Mouse (Mus musculus) spleen, postnatal 14 days (tissue): ENCODE results near the gene Scarb2.

Source experiments
- DNase-seq, 2 experiments: peaks; one replicate each; pipeline ENCODE4 v3.0.0; 2021 to 2022; ENCODE audit warnings: low spot score in 2 of 2

The Scarb2 gene

DNA sequence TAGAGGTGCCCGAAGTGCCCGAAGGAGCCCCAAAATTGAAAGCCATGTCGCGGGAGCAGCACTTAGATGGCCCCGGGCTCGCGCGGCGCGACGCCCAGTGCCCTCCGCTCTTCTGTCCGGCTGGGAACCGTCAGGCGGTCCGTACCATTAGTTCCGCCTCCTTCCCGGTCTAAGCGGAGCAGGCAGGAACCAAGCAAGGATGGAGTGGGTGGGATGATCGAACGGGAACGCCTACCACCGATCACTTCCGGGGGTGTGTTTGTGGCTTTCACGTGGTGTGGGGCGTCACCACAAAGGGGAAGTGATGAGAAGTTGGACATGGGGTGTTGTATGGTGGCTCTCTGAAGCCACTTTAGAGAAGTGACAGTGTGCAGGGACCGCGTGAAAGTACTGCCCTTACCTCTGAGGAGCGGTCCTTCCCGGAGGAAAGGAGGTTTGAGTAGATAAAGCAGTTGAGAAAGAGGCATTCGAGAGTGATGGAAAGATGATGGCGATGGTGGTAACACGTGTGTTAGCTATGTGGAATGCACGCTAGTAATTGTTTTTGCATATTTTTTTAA, 71.5 kb downstream of the Scarb2 start, which contains the start of gene Nup54:
TSS of gene Nup54 (minus strand) at position 195 of the 560 bp plus-strand sequence.
- peak; percentile 86 to 90 for DNase-seq

GRCm38 (mm10) chr5:92434571-92434985, 72.1 kb downstream of the Scarb2 start:
- DNase-seq, result no peak

DNA sequence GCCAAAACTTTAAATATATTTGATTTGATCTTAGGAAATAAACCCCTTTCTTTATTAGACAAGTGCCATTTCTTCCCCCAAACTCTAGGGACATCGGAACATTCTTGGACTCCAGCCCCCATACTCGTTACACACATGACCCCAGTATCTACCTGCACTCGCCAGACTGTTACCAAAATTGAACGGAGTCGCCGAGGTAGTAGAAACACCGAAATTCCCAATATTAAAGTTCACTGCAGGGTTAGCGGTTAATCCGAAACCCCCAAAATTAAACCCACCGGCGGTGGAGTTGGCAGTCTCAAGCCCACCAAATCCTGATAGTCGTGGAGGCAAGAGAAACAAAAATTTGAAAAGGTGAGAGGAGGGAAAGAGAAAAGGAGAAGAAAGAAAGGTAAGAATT, 72.6 kb downstream of the Scarb2 start:
- no peak for DNase-seq

GRCm38 (mm10) chr5:92431611-92432010, 75.0 kb downstream of the Scarb2 start:
- no peak for DNase-seq

- no peak for DNase-seq
Observed at GRCm38 (mm10) chr5:92430723-92431122, 75.9 kb downstream of the Scarb2 start.

GRCm38 (mm10) chr5:92424126-92424525, 82.5 kb downstream of the Scarb2 start:
- DNase-seq, result no peak

- no peak for DNase-seq
Observed at GRCm38 (mm10) chr5:92413982-92414375, 92.7 kb downstream of the Scarb2 start.

- no peak for DNase-seq
Observed at GRCm38 (mm10) chr5:92413271-92413981, 93.2 kb downstream of the Scarb2 start.

GRCm38 (mm10) chr5:92411461-92412140, 95.0 kb downstream of the Scarb2 start:
- no peak for DNase-seq

DNA sequence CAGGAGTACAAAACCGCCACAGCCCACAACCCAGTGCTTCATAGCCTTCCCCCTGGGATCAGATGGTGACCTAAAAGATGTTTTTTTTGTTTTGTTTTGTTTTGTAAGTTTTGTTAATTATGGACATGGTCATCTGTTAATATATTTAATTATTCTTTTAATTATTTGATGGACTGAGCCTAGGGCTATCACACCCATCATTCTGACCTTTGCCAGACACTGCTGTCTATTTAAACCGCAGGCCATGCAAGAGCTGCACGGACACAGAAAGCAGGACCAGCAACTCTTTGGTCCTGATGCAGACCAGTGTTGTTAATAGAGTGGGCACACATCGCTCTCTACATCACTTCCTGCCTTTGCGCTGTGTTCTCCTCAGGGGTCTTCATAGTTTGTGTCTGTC, 96.1 kb downstream of the Scarb2 start:
- no peak for DNase-seq

DNA sequence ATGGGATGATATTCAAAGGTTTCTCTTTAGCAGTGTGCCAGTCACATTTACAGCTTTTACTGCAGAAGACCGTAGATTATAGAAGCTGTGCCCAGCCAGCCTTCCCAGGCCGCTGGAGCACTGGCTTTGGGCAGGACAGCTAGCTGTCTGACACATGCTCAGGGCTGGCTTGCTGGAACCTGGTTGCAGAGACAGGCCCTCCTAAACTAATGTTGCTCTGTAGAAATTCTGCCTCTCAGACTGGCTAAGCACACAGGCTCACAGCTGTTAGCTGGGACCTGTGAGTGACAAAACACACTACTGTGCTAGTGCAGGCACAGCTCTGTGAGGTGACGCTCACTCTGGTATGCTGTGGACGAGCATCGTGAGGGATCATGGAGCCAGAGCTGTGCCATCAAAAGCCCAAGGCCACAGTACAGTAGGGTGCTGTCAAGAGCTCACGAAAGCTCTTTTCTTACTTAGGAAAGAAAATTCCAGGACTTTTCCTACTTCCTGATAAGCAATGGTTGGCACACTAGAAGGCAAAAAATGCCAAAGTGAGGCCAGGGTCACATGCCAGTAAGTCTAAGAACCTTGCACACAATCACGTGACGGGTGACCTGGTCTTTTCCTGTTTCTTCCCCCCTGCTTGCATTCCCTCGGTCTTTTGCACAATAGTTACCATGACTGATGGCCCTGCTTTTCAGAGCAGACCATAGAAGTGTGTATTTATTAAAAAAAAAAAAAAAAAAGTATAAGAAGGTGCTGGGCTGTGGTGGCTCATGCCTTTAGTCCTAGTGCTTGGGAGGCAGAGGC, 97.1 kb downstream of the Scarb2 start:
- no peak for DNase-seq

GRCm38 (mm10) chr5:92404400-92404678, 102.3 kb downstream of the Scarb2 start:
- DNase-seq, result no peak

DNA sequence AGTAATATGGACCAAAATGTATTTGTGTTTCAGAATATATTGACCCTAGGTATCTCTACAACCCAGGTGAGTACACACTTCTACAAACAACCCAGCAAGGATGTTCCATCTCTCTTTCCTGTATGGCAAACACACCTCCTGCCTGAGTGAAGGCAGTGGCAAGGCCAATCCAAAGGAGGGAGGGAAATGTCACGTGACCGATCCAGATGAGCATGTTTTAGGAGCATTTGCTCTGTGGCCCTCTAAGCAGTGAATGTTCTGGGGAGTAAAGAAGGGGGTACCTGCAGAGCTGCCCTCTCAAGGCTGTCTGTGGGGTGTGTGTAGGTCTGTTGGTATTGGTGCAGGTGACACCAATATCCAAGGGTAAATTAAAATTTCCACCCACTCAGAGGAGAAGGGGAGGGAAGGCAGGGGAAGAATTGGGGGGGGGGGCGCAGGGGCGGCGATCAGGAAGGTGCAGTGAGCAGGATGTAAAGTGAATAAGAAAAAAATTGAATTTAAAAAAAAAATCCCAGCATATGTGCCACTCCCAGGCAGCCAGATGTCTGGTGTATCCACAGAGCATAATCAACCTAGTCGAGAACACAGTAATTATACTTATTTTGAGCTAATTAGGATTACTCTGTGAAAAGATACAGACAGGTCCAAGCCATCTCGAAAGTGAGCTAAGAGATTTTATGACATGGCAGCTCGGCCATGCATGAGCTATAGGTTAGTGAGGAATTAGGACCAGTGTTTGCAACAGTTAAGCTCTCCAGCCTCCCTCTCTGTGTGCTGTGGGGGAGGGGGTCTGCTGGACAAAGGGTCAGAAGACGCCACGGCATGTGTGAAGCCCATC, 102.9 kb downstream of the Scarb2 start:
- no peak for DNase-seq

DNA sequence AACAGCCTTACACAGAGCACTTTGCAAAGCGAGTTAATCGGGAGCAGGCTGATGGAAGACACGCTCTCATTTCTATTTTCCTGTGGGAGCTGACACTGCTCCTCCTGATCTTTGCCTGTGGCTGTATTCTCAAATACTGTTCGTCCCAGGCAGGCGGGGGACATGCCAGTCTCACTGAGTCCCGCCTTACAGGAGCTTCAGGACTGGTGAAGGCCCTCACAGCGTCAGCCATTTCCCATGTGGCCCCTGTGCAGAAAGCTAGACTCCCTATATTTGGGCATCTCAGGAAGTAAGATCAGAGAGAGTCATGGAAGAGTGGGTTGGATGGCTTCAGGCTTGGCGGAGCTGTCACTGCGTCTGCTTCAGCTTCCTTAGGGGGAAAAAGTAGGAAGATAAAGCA, 103.8 kb downstream of the Scarb2 start:
- no peak for DNase-seq

- peak; percentile 53 to 73 for DNase-seq
Observed at GRCm38 (mm10) chr5:92398153-92398552, 108.5 kb downstream of the Scarb2 start.

- DNase-seq, result no peak
Observed at GRCm38 (mm10) chr5:92396476-92396875, 110.2 kb downstream of the Scarb2 start.

GRCm38 (mm10) chr5:92395764-92396163, 110.9 kb downstream of the Scarb2 start:
- DNase-seq, result no peak

GRCm38 (mm10) chr5:92393863-92394262, 112.8 kb downstream of the Scarb2 start:
- no peak for DNase-seq

DNA sequence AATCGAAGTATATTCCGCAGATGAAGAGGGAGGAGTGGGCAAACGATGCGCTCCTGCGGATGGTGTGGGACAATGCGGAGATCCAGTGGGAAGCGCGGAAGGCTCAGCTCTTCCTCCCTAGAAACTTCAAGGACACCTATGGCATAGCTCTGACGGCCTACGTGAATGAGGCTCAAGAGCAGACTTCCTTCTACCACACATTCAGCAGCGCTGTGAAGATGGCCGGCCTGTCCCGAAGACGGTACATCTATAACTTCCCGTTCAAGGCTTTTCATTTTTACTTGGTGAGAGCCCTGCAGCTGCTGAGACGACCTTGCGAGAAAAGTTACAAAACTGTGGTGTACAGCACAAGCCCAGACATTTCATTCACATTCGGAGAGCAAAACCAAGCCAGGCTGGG, 114.1 kb downstream of the Scarb2 start:
- no peak for DNase-seq
